16 mouse cellular contexts compared by ENCODE assay signal in the genomic region with DNA sequence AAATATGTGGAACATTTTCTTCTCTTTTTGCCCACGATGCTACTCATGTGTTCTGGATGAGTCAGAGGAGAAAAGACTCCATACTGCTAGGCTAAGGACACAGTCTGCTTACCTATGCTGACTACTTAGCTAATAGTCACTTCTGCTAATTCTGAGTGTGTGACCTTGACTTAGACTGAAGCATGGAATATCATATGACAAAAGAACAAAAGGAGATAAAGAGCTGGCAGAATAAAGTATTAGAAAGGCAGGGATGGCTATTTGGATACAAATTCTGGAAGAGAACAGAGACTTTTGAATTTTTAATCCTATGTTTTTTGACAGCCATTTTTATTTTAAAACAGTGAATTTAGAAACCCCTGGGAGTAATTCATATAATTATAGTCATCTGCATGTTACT. TPM values are rescaled to one million over a fixed set of nuclear protein-coding genes. Genes with fewer than 3 reads are reported as not detected.
"Had no signal": no experiment of that assay in that cellular context is flagged by ENCODE, and none has a peak within 500 bp of the region (broad histone marks: within the 10 kb centered on the region; RNA-seq: fewer than 3 reads in every experiment).

No protein-coding gene starts in this region.

- H3K9ac ChIP-seq: limb, embryonic 13.5 days; liver, embryonic 14.5 days; midbrain, embryonic 13.5 days; neural tube, embryonic 12.5 days had no signal

- H3K9me3 ChIP-seq: limb, embryonic 13.5 days; midbrain, embryonic 13.5 days; neural tube, embryonic 12.5 days had no signal

- H3K27me3 ChIP-seq: limb, embryonic 13.5 days; midbrain, embryonic 13.5 days; neural tube, embryonic 12.5 days had no signal

- H3K4me3 ChIP-seq: layer of hippocampus, adult 2 months; limb, embryonic 13.5 days; midbrain, embryonic 13.5 days; neural tube, embryonic 12.5 days had no signal

- H3K27ac ChIP-seq: layer of hippocampus, adult 2 months; limb, embryonic 13.5 days; liver, embryonic 14.5 days; midbrain, embryonic 13.5 days; neural tube, embryonic 12.5 days; stomach, postnatal 0 days had no signal

- H3K4me2 ChIP-seq: limb, embryonic 13.5 days; midbrain, embryonic 13.5 days; neural tube, embryonic 12.5 days had no signal

- DNase-seq: kidney, postnatal 10 days; kidney, postnatal 4 days; left cerebral cortex, postnatal 4 days; lung, adult 18-20 months had no signal

- ATAC-seq: midbrain, embryonic 13.5 days had no signal

- H3K36me3 ChIP-seq: limb, embryonic 13.5 days; midbrain, embryonic 13.5 days; neural tube, embryonic 12.5 days had no signal

- H3K4me1 ChIP-seq: limb, embryonic 13.5 days; midbrain, embryonic 13.5 days; neural tube, embryonic 12.5 days had no signal

RNA-seq across cellular contexts. Expression of a gene that starts 0.8 kb away (rescaled TPM):
- total RNA-seq: layer of hippocampus, adult 2 months; layer of hippocampus, postnatal 14 days; left cerebral cortex, adult 18-20 months; left cerebral cortex, postnatal 10 days; left cerebral cortex, postnatal 4 days; liver, adult 2 months; megakaryocyte-erythroid progenitor cell, adult 5-6 weeks; neutrophil, adult 5-6 weeks had no signal
- polyA plus RNA-seq: liver, adult 2 months; liver, embryonic 14.5 days; midbrain, embryonic 13.5 days had no signal
